Mouse (Mus musculus): ENCODE results near the gene Ripor3.

DNA sequence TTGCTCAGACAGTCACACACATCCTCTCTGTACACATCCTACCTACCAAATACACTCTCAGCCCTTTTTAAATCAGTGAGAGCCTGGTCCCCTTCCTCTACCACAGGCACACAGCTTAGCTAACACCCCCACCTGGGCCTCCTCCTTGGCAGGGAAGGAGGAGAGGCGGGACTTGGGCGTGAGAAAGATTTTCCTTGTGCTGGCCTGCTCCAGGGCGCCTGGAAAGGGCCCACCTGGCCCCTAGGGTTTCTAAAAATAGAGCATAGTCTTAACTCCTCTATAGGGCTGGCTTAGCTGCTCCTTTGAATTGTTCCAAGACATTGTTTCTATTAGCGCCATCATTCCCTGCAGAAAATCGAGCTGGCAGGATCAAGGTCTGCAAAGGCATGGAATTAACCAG, 35.4 kb upstream of the Ripor3 start:
- TF ChIP-seq POLR2A (IDR thresholded peaks at IDR 0.05; ENCODE audit: low read depth, low read length) = no peak
- TF ChIP-seq CTCF (IDR thresholded peaks at IDR 0.05; ENCODE audit: extremely low read depth, insufficient read depth, insufficient read length, insufficient replicate concordance) = no peak

Data from spleen, adult 2 months (tissue).